Mouse (Mus musculus): Measurements from ENCODE around the gene Fam172a. TPM values are rescaled to one million over a fixed set of nuclear protein-coding genes. Genes with fewer than 3 reads are reported as not detected.

Gene Fam172a
- total and polyA plus RNA-seq, 2 experiments: 2.9 to 9.6 TPM

DNA sequence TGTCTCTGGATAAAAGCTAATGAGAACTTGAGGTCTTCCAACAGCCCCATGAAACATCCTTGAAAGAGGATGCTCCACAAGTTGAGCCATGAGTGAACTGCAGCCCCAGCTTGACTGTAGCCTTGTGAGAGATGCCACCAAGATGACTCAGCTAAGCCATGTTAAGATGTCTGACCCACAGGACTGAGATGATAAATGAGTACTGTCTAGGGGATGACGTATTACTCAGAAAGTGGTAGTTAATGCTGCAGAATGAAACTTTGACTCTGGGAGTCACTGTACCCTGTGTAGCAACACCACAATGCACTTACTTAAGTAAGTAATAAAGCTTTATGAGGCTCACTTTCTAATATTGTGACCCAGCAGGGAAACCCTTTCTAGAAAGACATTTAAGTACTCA, 308.3 kb downstream of the Fam172a start:
- TF ChIP-seq POLR2A (IDR thresholded peaks at IDR 0.05; ENCODE audit: extremely low read depth, insufficient read depth, low read length) (no peak), CTCF (IDR thresholded peaks at IDR 0.05; ENCODE audit: low read depth, low read length) (no peak)
- no peaks in the 10 kb centered on the region for H3K79me2 ChIP-seq (ENCODE audit: control insufficient read depth, insufficient read depth, low read length)
- no peaks in the 10 kb centered on the region for H3K27me3 ChIP-seq (ENCODE audit: control insufficient read depth, insufficient read depth, low read length)
- no peak overlapping the region for H3K27ac ChIP-seq (replicated peaks; ENCODE audit: insufficient read depth, low read depth, low read length)
- H3K9ac ChIP-seq (ENCODE audit: low read depth, low read length): no peak overlapping the region
- DNase-seq (ENCODE audit: extremely low read depth, low read depth, low spot score): no peak
- no peaks in the 10 kb centered on the region for H3K4me1 ChIP-seq (ENCODE audit: control insufficient read depth, insufficient read depth, low read length)
- no peak overlapping the region for H3K4me3 ChIP-seq (ENCODE audit: insufficient read depth, low read depth, low read length)
- peaks cover 2% of the 10 kb centered on the region; the same call in 1 of the 2 replicates for H3K36me3 ChIP-seq (ENCODE audit: control insufficient read depth, insufficient read depth, low read length)
- WGBS: 100% methylated on average over 1 of the region's 1 CpGs

DNA sequence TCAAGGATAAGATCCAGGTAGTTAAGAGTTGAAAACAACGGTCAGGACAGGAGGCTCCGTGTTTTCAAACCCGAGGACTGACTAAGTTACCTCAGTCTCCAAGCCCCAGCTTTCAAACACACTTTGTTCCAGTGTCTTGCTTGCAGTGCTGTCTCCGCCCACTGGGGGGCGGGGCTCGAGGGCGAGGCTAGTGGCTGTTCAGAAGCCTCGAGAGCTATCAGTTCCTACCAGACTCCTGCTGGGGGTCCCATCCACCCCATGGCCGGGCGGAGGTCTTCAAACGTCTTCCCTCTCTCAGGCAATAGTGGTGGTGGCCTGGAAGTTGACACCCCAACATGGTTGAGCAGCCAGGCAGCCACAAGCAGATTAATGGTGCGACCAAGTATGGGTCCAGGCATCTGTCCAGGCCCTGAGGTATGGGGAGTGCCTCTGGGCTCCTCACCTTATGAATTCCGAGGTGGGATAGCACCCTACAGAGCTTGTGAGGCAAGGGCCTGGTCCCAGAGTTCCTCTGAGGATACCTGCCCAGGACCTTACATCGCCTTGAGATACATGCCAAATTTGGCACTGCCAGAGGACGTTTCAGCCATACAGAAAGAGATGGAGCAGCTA, 323.0 kb downstream of the Fam172a start, which contains the start of gene Pou5f2:
Gene Pou5f2, plus strand, starts transcription at position 220 of the 612 bp plus-strand sequence.
- WGBS: 67% methylated on average over 15 of the region's 15 CpGs
- TF ChIP-seq CTCF (IDR thresholded peaks at IDR 0.05; ENCODE audit: low read depth, low read length) (peak; percentile 31), POLR2A (IDR thresholded peaks at IDR 0.05; ENCODE audit: extremely low read depth, insufficient read depth, low read length) (no peak)
- Histone ChIP-seq H3K36me3 (ENCODE audit: control insufficient read depth, insufficient read depth, low read length) (no peaks in the 10 kb centered on the region), H3K4me3 (ENCODE audit: insufficient read depth, low read depth, low read length) (no peak within 1 kb of the TSS), H3K79me2 (ENCODE audit: control insufficient read depth, insufficient read depth, low read length) (no peaks in the 10 kb centered on the region), H3K4me1 (ENCODE audit: control insufficient read depth, insufficient read depth, low read length) (no peaks in the 10 kb centered on the region), H3K27ac (replicated peaks; ENCODE audit: insufficient read depth, low read depth, low read length) (no peak within 1 kb of the TSS), H3K27me3 (ENCODE audit: control insufficient read depth, insufficient read depth, low read length) (no peaks in the 10 kb centered on the region), H3K9ac (ENCODE audit: low read depth, low read length) (no peak within 1 kb of the TSS)
- no peak for DNase-seq (ENCODE audit: extremely low read depth, low read depth, low spot score)

DNA sequence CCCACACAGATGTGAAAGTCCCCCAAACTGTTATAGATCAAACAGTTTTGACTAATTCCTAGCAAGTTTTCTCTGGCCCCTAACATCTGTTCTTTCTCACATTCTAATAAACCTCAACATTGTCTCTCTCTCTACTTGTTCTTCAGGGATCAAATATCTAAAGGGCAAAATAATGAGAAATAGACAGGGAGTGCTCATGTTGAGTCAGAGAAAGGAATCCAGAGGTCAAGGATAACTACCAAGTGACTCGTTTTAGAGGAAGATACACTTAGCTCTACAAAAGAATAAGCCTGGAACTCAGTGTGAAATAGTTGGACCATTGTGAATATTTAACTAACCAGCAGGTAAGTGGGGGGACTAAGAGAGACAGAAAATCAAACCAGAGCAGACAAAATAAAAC, 331.0 kb downstream of the Fam172a start:
- 26% methylated on average over 1 of the region's 1 CpGs for WGBS
- H3K4me1 ChIP-seq (ENCODE audit: control insufficient read depth, insufficient read depth, low read length): no peaks in the 10 kb centered on the region

DNA sequence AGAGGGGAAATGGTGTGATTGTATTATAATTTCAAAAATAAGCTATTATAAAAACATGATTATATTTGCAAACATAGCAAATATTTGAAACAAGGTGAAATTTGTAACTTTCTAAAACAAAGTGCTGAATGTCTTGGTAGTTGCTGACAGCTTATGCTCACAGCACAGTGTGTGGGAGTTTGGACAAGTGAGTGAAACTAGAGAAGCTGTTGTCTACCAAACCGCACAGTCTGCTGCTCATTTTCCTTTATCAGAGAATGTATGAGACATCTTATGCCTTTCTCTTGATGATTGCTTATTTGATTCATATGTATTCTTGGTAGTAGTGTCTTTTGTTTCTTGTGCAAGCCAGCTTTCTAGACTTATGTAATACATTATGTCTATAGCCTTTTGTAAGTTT, 335.4 kb downstream of the Fam172a start:
- Histone ChIP-seq H3K27ac (replicated peaks; ENCODE audit: insufficient read depth, low read depth, low read length) (no peak overlapping the region), H3K79me2 (ENCODE audit: control insufficient read depth, insufficient read depth, low read length) (no peaks in the 10 kb centered on the region), H3K9ac (ENCODE audit: low read depth, low read length) (no peak overlapping the region), H3K27me3 (ENCODE audit: control insufficient read depth, insufficient read depth, low read length) (no peaks in the 10 kb centered on the region), H3K4me1 (ENCODE audit: control insufficient read depth, insufficient read depth, low read length) (no peaks in the 10 kb centered on the region), H3K4me3 (ENCODE audit: insufficient read depth, low read depth, low read length) (no peak overlapping the region), H3K36me3 (ENCODE audit: control insufficient read depth, insufficient read depth, low read length) (no peaks in the 10 kb centered on the region)
- no peak for TF ChIP-seq POLR2A (IDR thresholded peaks at IDR 0.05; ENCODE audit: extremely low read depth, insufficient read depth, low read length)
- TF ChIP-seq CTCF (IDR thresholded peaks at IDR 0.05; ENCODE audit: low read depth, low read length): no peak
- DNase-seq (ENCODE audit: extremely low read depth, low read depth, low spot score): no peak
- WGBS: 89% methylated on average over 1 of the region's 1 CpGs

More for the DNA sequence above, 331.0 kb downstream of the Fam172a start:
- no peaks in the 10 kb centered on the region for H3K36me3 ChIP-seq (ENCODE audit: control insufficient read depth, insufficient read depth, low read length)
- no peaks in the 10 kb centered on the region for H3K79me2 ChIP-seq (ENCODE audit: control insufficient read depth, insufficient read depth, low read length)
- no peak for TF ChIP-seq POLR2A (IDR thresholded peaks at IDR 0.05; ENCODE audit: extremely low read depth, insufficient read depth, low read length)
- no peak for TF ChIP-seq CTCF (IDR thresholded peaks at IDR 0.05; ENCODE audit: low read depth, low read length)
- no peaks in the 10 kb centered on the region for H3K27me3 ChIP-seq (ENCODE audit: control insufficient read depth, insufficient read depth, low read length)
- no peak overlapping the region for H3K4me3 ChIP-seq (ENCODE audit: insufficient read depth, low read depth, low read length)
- no peak overlapping the region for H3K9ac ChIP-seq (ENCODE audit: low read depth, low read length)
- no peak overlapping the region for H3K27ac ChIP-seq (replicated peaks; ENCODE audit: insufficient read depth, low read depth, low read length)
- DNase-seq (ENCODE audit: extremely low read depth, low read depth, low spot score): no peak

DNA sequence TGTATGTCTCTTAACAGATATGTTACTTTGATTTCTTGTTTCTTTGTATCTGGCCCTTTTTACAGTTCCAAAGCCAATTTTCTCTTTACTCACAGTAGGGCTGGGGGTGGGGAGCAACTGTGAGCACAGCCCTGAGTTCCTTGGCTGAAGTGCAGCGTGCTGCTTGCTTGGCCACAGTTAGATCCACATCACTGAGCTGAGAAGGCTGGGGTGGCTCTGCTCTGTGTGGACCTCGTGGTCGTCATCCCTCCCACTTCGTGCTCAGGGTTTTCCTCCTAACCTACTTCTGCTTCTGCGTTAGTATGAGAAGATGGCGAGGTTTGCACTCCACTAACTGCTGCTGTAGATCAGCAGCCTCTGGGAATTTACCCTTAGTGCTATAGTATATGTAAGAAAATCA, 341.4 kb downstream of the Fam172a start:
- Histone ChIP-seq H3K4me1 (ENCODE audit: control insufficient read depth, insufficient read depth, low read length) (no peaks in the 10 kb centered on the region), H3K79me2 (ENCODE audit: control insufficient read depth, insufficient read depth, low read length) (no peaks in the 10 kb centered on the region), H3K9ac (ENCODE audit: low read depth, low read length) (no peak overlapping the region), H3K4me3 (ENCODE audit: insufficient read depth, low read depth, low read length) (no peak overlapping the region), H3K27ac (replicated peaks; ENCODE audit: insufficient read depth, low read depth, low read length) (no peak overlapping the region), H3K27me3 (ENCODE audit: control insufficient read depth, insufficient read depth, low read length) (no peaks in the 10 kb centered on the region), H3K36me3 (ENCODE audit: control insufficient read depth, insufficient read depth, low read length) (no peaks in the 10 kb centered on the region)
- 77% methylated on average over 6 of the region's 6 CpGs for WGBS
- TF ChIP-seq POLR2A (IDR thresholded peaks at IDR 0.05; ENCODE audit: extremely low read depth, insufficient read depth, low read length): no peak
- TF ChIP-seq CTCF (IDR thresholded peaks at IDR 0.05; ENCODE audit: low read depth, low read length): no peak
- DNase-seq (ENCODE audit: extremely low read depth, low read depth, low spot score): no peak

DNA sequence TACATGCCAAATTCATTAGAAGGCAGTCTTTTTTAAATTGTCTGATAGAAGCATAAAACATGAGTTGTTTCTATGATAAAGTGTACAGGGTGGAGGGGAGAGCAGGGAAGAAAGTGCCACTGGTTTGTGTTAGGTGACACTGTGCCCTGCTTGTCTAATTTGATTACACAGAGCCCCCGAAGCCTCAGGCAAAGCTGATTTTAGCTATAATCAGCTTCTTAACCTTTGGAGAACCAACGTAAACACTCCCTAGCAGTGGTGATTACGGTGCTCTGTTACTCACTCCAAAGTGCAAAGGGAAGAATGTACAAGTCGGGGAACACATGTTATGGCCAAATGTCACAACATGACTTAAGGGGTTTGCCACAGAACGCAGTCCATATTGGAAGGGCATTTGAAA, 343.3 kb downstream of the Fam172a start:
- Histone ChIP-seq H3K36me3 (ENCODE audit: control insufficient read depth, insufficient read depth, low read length) (no peaks in the 10 kb centered on the region), H3K4me3 (ENCODE audit: insufficient read depth, low read depth, low read length) (no peak overlapping the region), H3K79me2 (ENCODE audit: control insufficient read depth, insufficient read depth, low read length) (no peaks in the 10 kb centered on the region), H3K4me1 (ENCODE audit: control insufficient read depth, insufficient read depth, low read length) (no peaks in the 10 kb centered on the region), H3K27ac (replicated peaks; ENCODE audit: insufficient read depth, low read depth, low read length) (no peak overlapping the region), H3K27me3 (ENCODE audit: control insufficient read depth, insufficient read depth, low read length) (no peaks in the 10 kb centered on the region), H3K9ac (ENCODE audit: low read depth, low read length) (no peak overlapping the region)
- DNase-seq (ENCODE audit: extremely low read depth, low read depth, low spot score): no peak
- TF ChIP-seq POLR2A (IDR thresholded peaks at IDR 0.05; ENCODE audit: extremely low read depth, insufficient read depth, low read length): no peak
- WGBS: 72% methylated on average over 5 of the region's 5 CpGs

Measured in liver, adult 2 months (tissue).